In genomic region chr2:37421903-37422302, GRCm38 (mm10) we compare ENCODE assay signal across 8 mouse cellular contexts. TPM values are rescaled to one million over a fixed set of nuclear protein-coding genes. Genes with fewer than 3 reads are reported as not detected.
DNase-seq lines count a peak whose midpoint lies in the region; ATAC-seq and TF ChIP-seq lines count a peak whose summit lies in the region.

No protein-coding gene starts in this region.

- no peaks in the 10 kb centered on the region; the same call in 1 of the 2 replicates for H3K4me1 ChIP-seq in heart, embryonic 12.5 days (replicated peaks)
- H3K4me1 ChIP-seq in E14TG2a.4 (replicated peaks; ENCODE audit: low read depth, low read length), result peaks cover 19% of the 10 kb centered on the region
- peaks cover 12% of the 10 kb centered on the region for H3K4me1 ChIP-seq in forebrain, embryonic 14.5 days (ENCODE audit: control insufficient read depth, insufficient read depth, low read length)
- H3K4me1 ChIP-seq in liver, embryonic 15.5 days (replicated peaks), result peaks cover 28% of the 10 kb centered on the region

- 12% methylated on average over 3 of the region's 3 CpGs for WGBS in heart, embryonic 12.5 days
- 4% methylated on average over 3 of the region's 3 CpGs for WGBS in forebrain, embryonic 14.5 days
- 7% methylated on average over 3 of the region's 3 CpGs for WGBS in liver, embryonic 15.5 days (ENCODE audit: insufficient replicate concordance)

- 0 out of 2 replicates have a peak, but pooled peaks cover 3% of the 10 kb centered on the region for H3K36me3 ChIP-seq in heart, embryonic 12.5 days
- H3K36me3 ChIP-seq in E14TG2a.4 (ENCODE audit: insufficient read depth, low read length), result peaks cover 9% of the 10 kb centered on the region; the same call in 1 of the 2 replicates
- H3K36me3 ChIP-seq in forebrain, embryonic 14.5 days (ENCODE audit: control insufficient read depth, insufficient read depth, low read length), result peaks cover 9% of the 10 kb centered on the region; the same call in 1 of the 2 replicates
- H3K36me3 ChIP-seq in liver, embryonic 15.5 days (replicated peaks), result no peaks in the 10 kb centered on the region

- H3K9me3 ChIP-seq in heart, embryonic 12.5 days (replicated peaks), result no peaks in the 10 kb centered on the region
- no peaks in the 10 kb centered on the region for H3K9me3 ChIP-seq in E14TG2a.4 (ENCODE audit: low read length)
- H3K9me3 ChIP-seq in forebrain, embryonic 14.5 days (replicated peaks; ENCODE audit: control insufficient read depth, low read length), result no peaks in the 10 kb centered on the region
- H3K9me3 ChIP-seq in liver, embryonic 15.5 days (replicated peaks), result no peaks in the 10 kb centered on the region

- H3K4me3 ChIP-seq in heart, embryonic 12.5 days, result peak overlapping the region; percentile 96
- H3K4me3 ChIP-seq in E14TG2a.4 (replicated peaks; ENCODE audit: low read length), result peak overlapping the region; percentile 88
- peak overlapping the region; percentile 91 for H3K4me3 ChIP-seq in forebrain, embryonic 14.5 days (ENCODE audit: low read depth, low read length)
- H3K4me3 ChIP-seq in liver, embryonic 15.5 days (replicated peaks), result peak overlapping the region; percentile 100

- no peak for ATAC-seq in heart, embryonic 12.5 days (ENCODE audit: insufficient number of reproducible peaks, low FRiP score)
- no peak for ATAC-seq in forebrain, embryonic 14.5 days
- no peak for ATAC-seq in liver, embryonic 15.5 days (ENCODE audit: insufficient read depth)

- intact Hi-C loops in heart, postnatal 25 days (cut with DNase I), result no loop called here

- peak overlapping the region; percentile 99 for H3K27ac ChIP-seq in heart, embryonic 12.5 days (ENCODE audit: poor library complexity, severe bottlenecking)
- peak overlapping the region; percentile 96 for H3K27ac ChIP-seq in forebrain, embryonic 14.5 days (ENCODE audit: low read depth, low read length)
- peak overlapping the region; percentile 97 for H3K27ac ChIP-seq in liver, embryonic 15.5 days (replicated peaks)

- DNase-seq in heart, postnatal 25 days (ENCODE audit: low spot score), result no peak
- DNase-seq in forebrain, embryonic 14.5 days (ENCODE audit: low spot score), result no peak
- DNase-seq in urinary bladder, adult 18-20 months (ENCODE audit: low spot score in 2 of 2), result no peak
- DNase-seq in right cerebral cortex, postnatal 14 days, result no peak
- no peak for DNase-seq in cerebellum, adult 18-20 months

- peak overlapping the region; percentile 79 for H3K4me2 ChIP-seq in heart, embryonic 12.5 days
- peak overlapping the region; percentile 73 for H3K4me2 ChIP-seq in forebrain, embryonic 14.5 days (ENCODE audit: low read length)
- H3K4me2 ChIP-seq in liver, embryonic 15.5 days, result peak overlapping the region; percentile 81

- no peak for TF ChIP-seq CTCF in E14TG2a.4 (conservative IDR thresholded peaks at IDR 0.05; ENCODE audit: low read length)

- peak overlapping the region; percentile 97 for H3K9ac ChIP-seq in heart, embryonic 12.5 days
- peak overlapping the region; percentile 98 for H3K9ac ChIP-seq in forebrain, embryonic 14.5 days (ENCODE audit: low read length)
- peak overlapping the region; percentile 99 for H3K9ac ChIP-seq in liver, embryonic 15.5 days

- H3K27me3 ChIP-seq in heart, embryonic 12.5 days (replicated peaks), result no peaks in the 10 kb centered on the region
- H3K27me3 ChIP-seq in E14TG2a.4 (ENCODE audit: insufficient read depth, low read length), result no peaks in the 10 kb centered on the region
- H3K27me3 ChIP-seq in forebrain, embryonic 14.5 days (replicated peaks; ENCODE audit: control insufficient read depth, insufficient read depth, low read length), result no peaks in the 10 kb centered on the region
- H3K27me3 ChIP-seq in liver, embryonic 15.5 days, result no peaks in the 10 kb centered on the region

RNA-seq across cellular contexts. Expression of gene Rc3h2, which starts 0.8 kb away (rescaled TPM):
- 14.6 and 17.5 TPM in 2 replicates for polyA plus RNA-seq in heart, embryonic 12.5 days (2016; fragmentation: Nextera tagmentation; extraction: Ambion mirVana)
- 10 to 100 TPM; 34.7 to 34.8 TPM for total RNA-seq in heart, postnatal 25 days (2021)
- polyA plus RNA-seq in forebrain, embryonic 14.5 days (2014; fragmentation: Nextera tagmentation; extraction: Ambion mirVana), result 19.2 and 24.9 TPM in 2 replicates
- 3.8 and 5.3 TPM in 2 replicates for polyA plus RNA-seq in liver, embryonic 15.5 days (2015; fragmentation: Nextera tagmentation; extraction: Ambion mirVana)

RNA-seq across cellular contexts. Expression of gene Zbtb26, which starts 21.0 kb away (rescaled TPM):
- polyA plus RNA-seq in heart, embryonic 12.5 days (2016; fragmentation: Nextera tagmentation; extraction: Ambion mirVana), result 7.2 and 7.4 TPM in 2 replicates
- 1 to 10 TPM; 4.3 to 6.3 TPM for total RNA-seq in heart, postnatal 25 days (2021)
- polyA plus RNA-seq in forebrain, embryonic 14.5 days (2014; fragmentation: Nextera tagmentation; extraction: Ambion mirVana), result 8.5 and 8.7 TPM in 2 replicates
- 1.5 and 1.6 TPM in 2 replicates for polyA plus RNA-seq in liver, embryonic 15.5 days (2015; fragmentation: Nextera tagmentation; extraction: Ambion mirVana)

RNA-seq across cellular contexts. Expression of gene Zbtb6, which starts 21.1 kb away (rescaled TPM):
- 4.7 and 5.4 TPM in 2 replicates for polyA plus RNA-seq in heart, embryonic 12.5 days (2016; fragmentation: Nextera tagmentation; extraction: Ambion mirVana)
- 1 to 10 TPM; 4.2 to 4.8 TPM for total RNA-seq in heart, postnatal 25 days (2021)
- 10.5 and 11.4 TPM in 2 replicates for polyA plus RNA-seq in forebrain, embryonic 14.5 days (2014; fragmentation: Nextera tagmentation; extraction: Ambion mirVana)
- polyA plus RNA-seq in liver, embryonic 15.5 days (2015; fragmentation: Nextera tagmentation; extraction: Ambion mirVana), result 2.5 TPM in 2 replicates

RNA-seq across cellular contexts. Expression of gene Rabgap1, which starts 21.2 kb away (rescaled TPM):
- polyA plus RNA-seq in heart, embryonic 12.5 days (2016; fragmentation: Nextera tagmentation; extraction: Ambion mirVana), result 37.2 and 39.2 TPM in 2 replicates
- 10 to 100 TPM; 40.8 to 46.5 TPM for total RNA-seq in heart, postnatal 25 days (2021)
- polyA plus RNA-seq in forebrain, embryonic 14.5 days (2014; fragmentation: Nextera tagmentation; extraction: Ambion mirVana), result 69.6 and 85.6 TPM in 2 replicates
- polyA plus RNA-seq in liver, embryonic 15.5 days (2015; fragmentation: Nextera tagmentation; extraction: Ambion mirVana), result 6.1 and 6.3 TPM in 2 replicates
